24 mouse cellular contexts compared by ENCODE assay signal in genomic region chr4:117984206-117984605, GRCm38 (mm10). TPM values are rescaled to one million over a fixed set of nuclear protein-coding genes. Genes with fewer than 3 reads are reported as not detected.
"Had no signal": no experiment of that assay in that cellular context is flagged by ENCODE, and none has a peak within 500 bp of the region (broad histone marks: within the 10 kb centered on the region; RNA-seq: fewer than 3 reads in every experiment).

No protein-coding gene starts in this region.

- H3K4me3 ChIP-seq: limb, embryonic 12.5 days; limb, embryonic 15.5 days; midbrain, embryonic 13.5 days; neural tube, embryonic 12.5 days; neural tube, embryonic 15.5 days; stomach, embryonic 15.5 days had no signal

- H3K36me3 ChIP-seq: limb, embryonic 12.5 days; limb, embryonic 15.5 days; midbrain, embryonic 13.5 days; neural tube, embryonic 12.5 days; neural tube, embryonic 15.5 days; stomach, embryonic 15.5 days had no signal

- H3K4me2 ChIP-seq: limb, embryonic 12.5 days; limb, embryonic 15.5 days; liver, embryonic 11.5 days; lung, embryonic 14.5 days; midbrain, embryonic 13.5 days; neural tube, embryonic 12.5 days; neural tube, embryonic 15.5 days; stomach, embryonic 15.5 days had no signal

- H3K4me1 ChIP-seq: neural tube, embryonic 12.5 days had no signal

- H3K27ac ChIP-seq: limb, embryonic 12.5 days; limb, embryonic 15.5 days; liver, embryonic 14.5 days; macrophage; midbrain, embryonic 13.5 days; neural tube, embryonic 12.5 days had no signal

- H3K9me3 ChIP-seq: limb, embryonic 12.5 days; limb, embryonic 15.5 days; midbrain, embryonic 13.5 days; neural tube, embryonic 12.5 days; neural tube, embryonic 15.5 days; stomach, embryonic 15.5 days had no signal

- H3K9ac ChIP-seq: limb, embryonic 12.5 days; limb, embryonic 15.5 days; liver, embryonic 14.5 days; liver, postnatal 0 days; lung, embryonic 14.5 days; midbrain, embryonic 13.5 days; neural tube, embryonic 12.5 days; neural tube, embryonic 15.5 days; stomach, embryonic 15.5 days had no signal

- DNase-seq: kidney, adult 18-20 months; kidney, adult 9 months; kidney, postnatal 14 days; kidney, postnatal 4 days; left cerebral cortex, postnatal 4 days; liver, postnatal 0 days; lung, embryonic 14.5 days; retina, postnatal 1 day; right cerebral cortex, postnatal 4 days; thymus, adult 2 months; thymus, postnatal 14 days; thymus, postnatal 4 days had no signal

- H3K27me3 ChIP-seq: limb, embryonic 12.5 days; limb, embryonic 15.5 days; midbrain, embryonic 13.5 days; neural tube, embryonic 12.5 days; neural tube, embryonic 15.5 days; stomach, embryonic 15.5 days had no signal

- ATAC-seq: liver, postnatal 0 days; lung, postnatal 0 days; midbrain, embryonic 13.5 days; midbrain, embryonic 16.5 days had no signal

RNA-seq across cellular contexts. Expression of gene Artn, which starts 54.6 kb away (rescaled TPM):
- total RNA-seq: megakaryocyte, adult 5-6 weeks had no signal
- polyA plus RNA-seq: macrophage had no signal
